Mouse (Mus musculus): Measurements from ENCODE around the gene Slc13a2.
A peak's percentile ranks its signal among the peaks of the same experiment; 100 is the strongest.

Gene Slc13a2

DNA sequence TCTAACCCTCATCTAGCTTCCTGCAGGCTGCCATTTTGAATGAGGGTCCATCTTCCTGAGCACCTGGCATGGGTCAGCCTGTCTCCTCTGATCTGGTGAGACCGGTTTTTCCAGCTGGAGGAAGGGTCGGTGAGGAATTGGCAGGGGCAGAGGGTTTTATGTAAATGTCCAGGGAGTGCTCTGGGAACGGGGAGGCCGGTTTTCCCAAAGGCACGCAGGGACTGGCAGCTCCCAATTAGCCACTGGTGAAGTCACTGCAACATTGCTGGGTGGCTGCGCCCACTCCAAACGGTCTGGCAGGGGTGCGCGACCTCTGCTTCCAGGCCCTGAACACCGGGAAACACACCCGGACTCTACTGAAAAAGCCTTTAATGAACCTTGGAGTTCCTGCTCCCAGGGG lies 25.1 kb downstream of the Slc13a2 start:
- DNase-seq (ENCODE audit: low spot score in 2 of 2), result no peak

DNA sequence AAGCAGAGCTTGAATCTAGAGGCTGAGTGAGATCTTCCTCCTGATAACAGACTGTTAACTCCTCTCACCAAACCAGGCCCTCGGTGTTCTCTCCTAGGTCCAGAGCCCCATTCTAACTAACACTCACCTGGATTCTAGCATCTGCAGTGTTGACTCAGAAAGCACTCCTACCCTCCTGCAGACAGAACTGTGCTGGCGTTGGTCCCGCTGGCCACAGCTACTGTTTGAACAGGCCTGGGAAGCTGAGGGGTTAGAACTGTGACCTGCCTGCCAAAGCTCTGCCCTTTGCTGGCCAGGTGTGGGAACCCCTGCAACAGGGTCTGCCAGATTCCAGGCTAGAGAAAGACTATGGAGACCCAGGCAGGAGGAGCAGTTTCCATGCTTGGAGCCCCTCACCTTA lies 29.3 kb downstream of the Slc13a2 start:
- DNase-seq (ENCODE audit: low spot score in 2 of 2), result no peak

DNA sequence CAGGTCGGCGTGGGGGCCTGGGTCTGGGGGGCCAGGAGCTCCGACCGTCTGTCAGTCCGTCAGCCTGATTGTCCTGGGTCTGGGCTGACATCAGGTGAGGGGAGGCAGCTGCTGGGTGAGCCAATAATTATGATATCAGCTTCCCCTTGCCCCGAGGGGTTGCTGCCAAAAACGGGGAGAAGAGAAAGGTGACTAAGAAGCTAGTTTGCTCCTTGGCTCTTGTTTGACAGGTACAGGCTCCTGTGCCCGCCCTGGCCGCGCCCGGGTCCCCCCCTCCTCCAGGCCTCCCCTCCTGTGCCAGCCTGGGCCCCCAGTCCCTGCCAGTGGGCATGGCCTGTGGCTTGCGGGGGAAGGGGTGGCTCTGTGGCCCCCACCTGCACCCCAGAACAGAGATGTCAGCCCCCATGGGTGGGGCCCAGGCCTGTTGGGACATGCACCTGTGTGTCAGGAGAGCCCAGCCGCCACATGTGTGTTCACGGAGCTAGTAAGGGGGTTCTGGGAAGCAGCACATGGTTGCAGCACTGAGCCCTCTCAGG lies 35.4 kb downstream of the Slc13a2 start, which contains the start of gene Foxn1:
Gene Foxn1, minus strand, starts transcription at position 51 of the 536 bp plus-strand sequence.
- no peak for DNase-seq (ENCODE audit: low spot score in 2 of 2)

DNA sequence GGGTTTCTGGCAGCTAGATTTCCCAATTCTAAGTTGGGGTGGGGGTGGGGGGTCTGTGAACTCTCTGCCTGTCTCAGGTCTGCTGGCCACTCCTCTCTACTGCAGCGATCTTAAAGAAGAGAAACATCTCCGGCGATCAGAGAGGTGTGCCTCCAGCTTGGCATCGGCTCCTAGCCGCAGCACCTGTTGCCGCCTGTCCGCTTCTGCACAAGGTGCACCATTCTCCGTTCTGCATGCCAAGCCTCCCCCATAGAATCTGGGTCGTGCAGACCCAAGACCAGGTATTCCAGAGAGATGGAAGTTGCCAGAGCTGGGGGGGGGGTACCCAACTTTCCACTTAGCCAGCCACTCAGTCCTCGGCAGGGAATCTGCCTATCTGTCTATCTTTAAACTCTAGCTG lies 36.2 kb downstream of the Slc13a2 start:
- DNase-seq (ENCODE audit: low spot score in 2 of 2), result no peak

DNA sequence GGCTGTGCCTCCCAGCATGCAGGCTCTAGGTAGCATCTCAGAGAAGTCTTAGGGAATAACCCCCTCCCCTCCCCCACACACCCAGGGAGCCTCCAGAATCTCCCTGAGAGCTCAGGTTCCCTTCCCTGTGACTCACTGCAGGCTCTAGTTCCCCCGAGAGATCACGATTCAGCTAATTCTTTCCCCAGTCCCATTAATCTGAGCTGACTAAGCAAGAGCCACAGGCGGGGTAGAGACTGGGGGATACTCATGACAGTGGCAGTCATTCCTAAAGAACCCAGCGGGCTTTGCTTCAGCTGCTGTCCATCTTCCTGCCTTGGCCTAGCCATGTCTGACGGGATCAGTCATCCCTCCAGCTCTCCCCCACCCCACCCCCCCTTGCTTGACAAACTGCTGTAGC lies 39.3 kb downstream of the Slc13a2 start:
- no peak for DNase-seq (ENCODE audit: low spot score in 2 of 2)

DNA sequence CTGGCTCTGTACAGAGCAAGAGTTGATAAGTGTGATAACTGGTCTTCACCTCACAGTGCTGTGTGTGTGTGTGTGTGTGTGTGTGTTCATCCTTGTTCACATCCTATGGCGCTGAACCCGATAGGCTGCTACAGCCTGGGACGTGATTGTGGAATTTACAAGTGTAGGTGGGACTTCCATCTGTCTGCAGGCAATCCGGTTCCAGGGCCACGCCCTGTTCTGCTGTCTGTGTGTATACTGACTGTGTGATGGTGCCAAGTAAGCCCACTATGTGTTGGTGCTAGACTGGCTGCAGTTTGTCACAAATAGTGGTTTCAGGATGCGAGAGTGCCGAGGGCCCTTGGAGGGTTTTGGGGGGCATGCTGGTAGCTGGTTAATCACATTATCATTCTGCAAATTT lies 39.7 kb downstream of the Slc13a2 start:
- DNase-seq (ENCODE audit: low spot score in 2 of 2), result no peak

DNA sequence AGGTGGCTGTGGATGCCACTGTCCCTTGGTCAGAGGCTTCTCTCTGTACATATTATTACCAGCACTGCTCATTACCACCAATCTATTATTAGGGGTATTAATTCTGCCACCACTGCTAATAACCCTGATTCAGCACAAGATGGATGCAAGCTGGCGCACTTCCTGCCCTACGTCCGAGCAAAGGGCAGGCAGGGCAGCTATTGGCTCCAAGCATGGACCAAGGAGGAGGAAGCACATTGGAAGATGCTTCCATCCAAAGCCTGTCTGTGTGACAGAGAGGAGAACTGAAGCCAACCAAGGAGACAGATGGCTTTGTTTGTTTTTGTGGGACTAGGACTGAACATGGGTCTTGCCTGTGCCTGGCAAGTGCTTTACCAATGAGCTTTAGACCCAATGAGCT lies 41.0 kb downstream of the Slc13a2 start:
- no peak for DNase-seq (ENCODE audit: low spot score in 2 of 2)

DNA sequence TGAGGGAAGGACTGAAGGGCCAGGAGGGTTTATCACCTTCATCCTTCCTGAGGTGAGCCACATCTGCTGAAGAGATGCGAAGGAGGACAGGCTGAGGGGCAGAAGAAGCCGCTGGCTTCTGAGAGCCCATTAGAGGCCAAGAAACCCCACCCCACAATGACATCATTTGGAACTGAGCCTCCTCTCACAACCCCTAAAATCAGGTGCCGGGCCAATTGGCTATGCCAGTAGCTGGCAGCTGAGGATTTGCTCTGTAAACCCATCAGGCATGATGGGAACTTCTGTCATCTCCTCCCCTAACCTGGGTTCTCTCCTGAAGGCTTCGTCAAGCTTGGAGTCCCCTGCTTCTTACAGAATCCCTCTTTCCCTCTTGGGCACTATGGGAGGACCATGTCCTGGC lies 41.7 kb downstream of the Slc13a2 start:
- DNase-seq (ENCODE audit: low spot score in 2 of 2), result no peak

DNA sequence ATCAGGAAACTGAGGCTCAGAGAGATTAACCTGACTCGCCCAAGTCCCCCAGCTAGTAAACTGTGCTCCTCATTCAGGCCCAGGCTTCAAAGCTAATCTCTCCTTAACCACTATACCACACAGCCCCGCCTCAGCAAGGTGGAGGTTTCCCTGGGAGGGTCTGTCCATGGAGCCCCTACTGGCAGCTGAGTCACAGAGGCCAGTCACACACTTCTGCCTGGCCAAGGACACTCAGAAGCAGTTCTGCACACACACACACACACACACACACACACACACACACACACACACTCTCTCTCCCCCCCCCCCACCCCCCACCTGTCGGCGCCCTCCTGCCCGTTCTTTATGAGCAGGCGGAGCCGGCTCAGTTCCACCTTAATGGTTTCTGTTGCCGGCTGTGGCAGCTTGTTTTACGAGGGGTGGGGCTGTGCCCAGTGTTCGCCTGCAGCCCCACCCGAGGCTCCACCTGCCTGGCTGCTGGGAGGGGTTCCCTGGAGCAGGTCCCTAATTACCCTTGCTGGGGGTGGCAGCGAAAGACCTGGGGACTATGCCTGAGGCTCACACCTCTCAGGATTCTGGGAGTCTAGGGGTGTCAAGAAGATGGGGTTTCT lies 44.4 kb downstream of the Slc13a2 start:
- DNase-seq (ENCODE audit: low spot score in 2 of 2), result no peak

DNA sequence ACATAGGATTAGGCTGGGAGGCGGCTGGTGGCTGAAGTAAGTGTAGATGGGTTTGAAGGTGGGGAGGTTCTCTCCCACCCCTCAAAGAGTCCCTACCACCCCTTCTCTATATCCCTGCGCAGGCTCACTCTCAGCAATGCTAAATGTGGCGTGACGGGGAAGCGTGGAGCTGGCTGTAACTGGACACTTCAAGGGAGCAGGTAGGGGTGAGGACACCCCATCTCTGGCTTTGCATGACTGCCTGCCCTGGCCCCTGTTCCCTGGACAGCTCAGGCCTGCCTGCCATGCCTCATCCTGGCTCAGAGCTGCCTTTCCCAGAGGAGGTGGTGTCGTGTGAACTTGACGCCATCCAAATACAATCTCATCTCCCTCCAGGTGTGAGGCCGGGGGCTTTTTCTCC lies 47.9 kb downstream of the Slc13a2 start:
- DNase-seq (ENCODE audit: low spot score in 2 of 2), result no peak

DNA sequence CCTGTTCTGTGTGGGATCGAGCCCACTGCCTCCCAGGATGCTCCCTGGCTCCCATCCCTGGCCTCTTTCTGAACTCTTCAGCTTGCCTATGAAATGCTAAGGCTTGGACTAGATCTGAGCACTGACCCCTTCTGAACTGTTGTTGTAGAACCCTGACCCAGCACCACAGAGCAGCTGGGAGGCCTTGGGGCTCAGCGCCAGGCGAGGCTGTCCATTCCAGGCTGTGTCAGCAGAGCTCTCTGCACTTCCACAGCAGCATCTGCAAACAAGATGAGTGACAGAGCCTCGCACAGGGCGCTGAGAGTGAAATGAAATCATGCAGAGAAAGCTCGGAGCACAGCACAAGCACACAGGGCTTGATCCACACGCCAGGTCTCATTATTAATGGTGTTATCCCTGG lies 49.4 kb downstream of the Slc13a2 start:
- no peak for DNase-seq (ENCODE audit: low spot score in 2 of 2)

DNA sequence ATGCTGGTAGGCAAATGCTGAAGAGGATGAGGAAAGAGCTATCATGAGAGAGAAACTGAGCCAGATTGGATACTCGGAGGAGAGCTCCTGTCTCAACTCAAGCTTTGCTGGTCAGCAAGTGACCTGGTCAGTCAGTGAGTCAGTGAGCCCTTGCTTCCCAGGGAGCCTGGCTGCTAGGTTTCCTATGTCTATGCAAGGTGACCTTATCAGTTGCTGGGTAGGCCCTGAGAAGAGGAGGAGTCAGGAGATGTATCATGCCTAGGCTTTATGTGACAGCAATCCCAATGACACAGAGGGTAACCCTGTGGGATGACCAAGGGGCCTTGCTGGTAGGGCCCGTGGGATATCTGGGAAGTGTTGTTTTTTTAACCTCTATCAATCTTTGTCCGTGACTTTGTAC lies 49.9 kb downstream of the Slc13a2 start:
- DNase-seq (ENCODE audit: low spot score in 2 of 2), result no peak

DNA sequence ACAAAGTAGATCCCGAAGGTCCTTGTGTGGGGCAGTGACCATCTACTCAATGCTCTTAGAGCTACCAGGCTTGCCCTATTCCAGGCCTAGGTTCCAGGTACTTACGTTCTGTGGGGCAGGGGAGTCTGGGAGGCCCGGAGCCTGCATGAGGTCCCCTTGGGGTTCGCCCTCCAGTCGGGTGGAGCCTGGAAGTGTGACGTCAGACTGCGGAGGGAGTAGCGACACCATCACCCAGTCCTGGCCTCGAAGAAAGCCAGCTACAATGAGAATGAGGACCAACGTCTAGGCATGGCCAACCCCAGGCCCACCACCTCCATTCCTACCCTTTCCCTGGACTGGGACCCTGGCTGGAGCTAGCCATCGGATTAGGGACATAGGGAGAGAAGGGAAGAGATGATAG lies 50.3 kb downstream of the Slc13a2 start:
- DNase-seq (ENCODE audit: low spot score in 2 of 2), result no peak

DNA sequence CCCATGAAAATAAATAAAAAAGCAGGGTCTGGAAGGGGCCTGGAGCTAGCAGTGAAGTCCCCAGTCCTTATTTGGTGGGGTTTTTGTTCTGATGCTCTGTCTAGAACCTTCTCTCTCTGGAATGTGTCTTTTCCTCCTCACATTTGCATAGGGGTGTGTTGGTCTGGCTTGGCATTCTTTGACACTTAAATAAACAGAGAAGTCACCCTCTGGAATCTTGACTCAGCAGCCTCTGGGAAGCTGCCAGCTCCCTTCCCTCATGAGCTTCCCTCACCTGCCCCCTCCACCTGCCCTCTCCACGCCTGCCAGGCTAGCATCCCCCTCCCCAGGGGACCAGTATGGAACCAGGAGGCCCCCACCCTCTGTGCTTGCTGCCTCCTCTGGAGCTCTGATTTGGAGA lies 51.6 kb downstream of the Slc13a2 start:
- DNase-seq (ENCODE audit: low spot score in 2 of 2), result no peak

DNA sequence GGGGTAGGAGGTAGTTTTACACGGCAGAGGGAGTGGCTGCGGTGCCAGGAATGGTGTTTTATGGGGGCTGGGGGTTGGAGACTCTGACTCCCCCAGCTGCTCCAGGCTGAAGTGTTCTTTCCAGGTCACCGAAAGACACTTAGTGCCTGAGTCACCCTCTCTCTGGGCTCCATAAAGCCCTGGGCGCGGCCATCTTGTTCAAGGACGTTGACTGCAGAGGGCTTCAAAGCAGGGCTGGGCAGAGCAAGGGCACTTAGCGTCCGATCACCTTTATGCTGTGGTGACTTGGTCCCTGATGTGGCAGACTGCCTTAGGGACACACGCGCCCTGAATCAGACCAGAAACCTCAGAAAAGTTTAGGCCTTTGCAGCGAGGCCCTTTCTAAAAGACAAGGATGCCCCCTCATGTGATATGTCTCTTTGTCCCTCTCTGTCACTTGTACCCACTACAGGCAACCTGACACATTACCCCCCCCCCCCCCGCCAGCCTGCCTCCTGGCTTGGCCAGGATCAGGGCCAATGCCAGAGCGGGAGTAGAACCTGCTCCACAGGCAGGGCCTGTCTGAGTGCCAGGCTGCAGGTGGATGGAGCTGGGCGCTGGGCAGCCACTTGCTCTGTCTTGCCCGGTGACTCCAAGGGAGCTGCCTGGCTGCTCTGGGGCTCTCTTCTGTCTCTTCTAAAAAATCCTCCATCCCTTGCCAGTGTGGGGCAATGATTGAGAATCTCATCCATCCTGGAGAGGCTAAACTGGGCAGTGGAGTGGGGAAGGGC lies 54.4 kb downstream of the Slc13a2 start:
- DNase-seq (ENCODE audit: low spot score in 2 of 2), result no peak

DNA sequence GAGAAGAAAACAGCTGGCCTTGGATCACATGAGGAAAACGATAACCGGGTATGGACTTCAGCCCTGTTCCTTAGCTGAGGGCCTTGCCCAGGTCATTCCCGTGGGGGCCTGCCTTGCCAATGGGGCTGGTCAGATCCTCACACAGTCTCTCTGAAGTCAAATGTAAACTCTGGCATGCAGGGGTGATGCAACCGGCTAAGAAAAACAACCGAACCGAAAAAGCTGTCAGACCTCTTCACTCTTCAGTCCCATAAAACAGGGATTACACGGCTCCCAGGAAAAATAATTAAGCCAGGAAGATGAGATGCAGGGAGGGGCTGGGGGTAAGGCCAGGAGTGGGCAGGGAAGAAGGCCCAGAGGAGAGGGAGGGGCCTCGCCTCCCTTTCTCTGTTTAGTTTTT lies 57.9 kb downstream of the Slc13a2 start:
- DNase-seq (ENCODE audit: low spot score in 2 of 2), result no peak

DNA sequence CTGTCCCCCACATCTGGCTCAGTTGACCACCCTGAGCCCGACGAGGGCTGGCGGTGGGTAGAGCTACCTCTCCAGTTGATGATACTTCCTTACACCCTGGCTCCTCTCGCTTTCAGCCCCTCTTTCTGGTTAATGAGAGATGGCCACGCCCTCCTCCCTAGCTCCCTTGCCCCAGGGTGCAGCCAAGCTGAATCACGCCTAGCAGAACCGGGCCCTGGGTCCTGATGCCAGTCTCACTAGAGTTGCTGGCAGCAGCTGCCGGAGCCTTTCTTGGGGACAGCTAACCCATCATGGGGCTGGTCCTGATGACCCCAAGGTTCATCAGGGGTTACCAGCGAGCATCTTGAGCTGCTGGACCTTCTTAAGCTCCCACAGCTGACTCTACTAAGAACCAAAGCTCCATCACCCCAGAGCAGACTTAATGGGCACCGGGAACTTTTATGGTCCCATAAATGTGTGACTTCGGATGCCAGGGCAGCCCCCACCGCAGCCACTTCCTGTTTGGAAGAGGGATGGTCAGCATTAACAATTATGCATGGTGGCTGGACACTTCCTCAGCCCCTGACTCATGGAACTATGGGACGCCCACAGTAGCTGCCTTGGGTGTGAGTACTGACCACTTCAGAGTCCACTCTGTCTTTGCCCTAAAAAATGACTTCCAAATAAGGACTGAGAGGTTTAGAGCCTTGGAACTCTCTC lies 58.6 kb downstream of the Slc13a2 start:
- no peak for DNase-seq (ENCODE audit: low spot score in 2 of 2)

DNA sequence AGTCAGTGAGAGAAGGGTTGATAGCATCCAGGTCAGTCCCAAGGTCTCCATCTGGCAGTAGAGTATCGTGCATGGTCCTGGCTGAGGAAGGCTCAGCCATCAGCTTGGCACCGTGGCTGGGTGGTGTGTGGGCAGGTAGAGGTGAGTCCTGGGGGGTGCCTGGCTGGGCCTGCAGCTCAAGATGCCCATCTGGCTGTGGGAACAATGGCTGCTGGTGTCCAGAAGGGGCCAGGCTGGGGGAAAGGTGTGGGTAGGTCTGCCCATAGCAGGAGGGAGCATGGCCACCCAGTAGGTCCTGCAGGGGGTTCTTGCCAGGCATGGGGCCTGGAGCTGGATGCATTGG lies 61.3 kb downstream of the Slc13a2 start:
- no peak for DNase-seq (ENCODE audit: low spot score in 2 of 2)

DNA sequence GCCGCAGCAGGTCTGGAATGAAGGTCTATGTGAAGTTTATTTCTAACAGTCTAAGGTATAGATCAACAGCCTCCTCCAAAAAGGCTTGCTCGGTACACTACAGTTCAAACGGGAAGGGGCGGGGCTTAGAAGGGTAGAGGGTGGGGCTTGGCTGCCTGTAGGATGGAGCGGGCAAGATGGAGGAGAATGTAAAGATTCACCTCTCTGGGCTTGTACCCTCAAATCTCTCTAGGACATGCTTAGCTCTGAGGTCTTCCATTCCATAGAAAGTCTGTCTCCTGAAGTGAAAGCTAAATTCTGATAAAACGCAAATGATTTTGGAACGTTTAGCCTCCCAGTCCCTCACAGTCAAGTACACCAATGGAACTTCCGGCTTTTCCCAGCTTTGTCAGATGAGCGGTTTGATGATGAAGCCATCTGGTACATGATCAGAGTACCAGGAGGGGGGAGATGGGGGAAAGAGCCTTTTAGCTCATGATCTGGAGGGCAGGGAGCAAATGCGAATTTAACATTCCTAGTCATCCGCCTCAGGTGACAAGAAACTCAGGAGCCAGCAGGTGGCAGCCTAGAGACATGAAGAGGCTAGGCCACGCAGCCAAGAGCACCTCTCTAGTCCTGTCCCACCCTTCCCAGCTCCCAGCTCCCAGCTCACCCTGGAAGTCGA lies 61.8 kb downstream of the Slc13a2 start:
- peak; percentile 62 to 76 for DNase-seq (ENCODE audit: low spot score in 2 of 2)

DNA sequence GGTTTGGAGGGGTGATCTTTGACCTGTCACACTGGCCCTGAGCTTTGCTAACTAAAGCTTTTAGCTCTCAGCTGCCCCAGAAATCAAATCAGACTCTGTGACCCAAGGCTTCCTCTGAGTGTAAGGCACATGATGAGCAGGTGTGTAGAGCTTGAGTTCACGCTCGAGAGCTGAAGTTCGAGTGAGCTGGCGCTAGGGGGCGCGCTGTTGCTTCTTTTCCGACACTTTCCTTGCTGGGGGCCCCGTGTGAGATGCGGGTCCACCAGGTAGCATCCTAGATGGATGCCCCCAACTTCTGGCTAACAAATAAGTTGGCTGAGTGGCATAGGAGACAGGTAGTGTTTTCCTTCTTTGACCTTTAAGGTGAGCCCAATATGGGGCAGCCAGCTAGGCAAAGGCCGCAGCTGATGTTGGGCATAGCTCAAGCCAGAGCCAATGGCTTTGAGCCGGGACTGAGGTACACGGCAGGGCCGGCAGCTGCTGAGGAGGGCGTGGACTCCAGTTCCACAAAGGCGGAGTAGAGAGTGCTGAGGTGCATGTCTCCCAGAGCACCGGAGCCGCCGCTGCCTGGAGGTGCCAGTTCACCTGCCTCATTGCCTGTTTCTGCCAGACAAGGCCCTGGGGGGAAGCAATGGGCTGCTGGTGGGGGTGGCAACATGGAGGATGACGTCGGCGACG lies 63.5 kb downstream of the Slc13a2 start:
- DNase-seq (ENCODE audit: low spot score in 2 of 2), result peak in 1 of 2 experiments; percentile 47

DNA sequence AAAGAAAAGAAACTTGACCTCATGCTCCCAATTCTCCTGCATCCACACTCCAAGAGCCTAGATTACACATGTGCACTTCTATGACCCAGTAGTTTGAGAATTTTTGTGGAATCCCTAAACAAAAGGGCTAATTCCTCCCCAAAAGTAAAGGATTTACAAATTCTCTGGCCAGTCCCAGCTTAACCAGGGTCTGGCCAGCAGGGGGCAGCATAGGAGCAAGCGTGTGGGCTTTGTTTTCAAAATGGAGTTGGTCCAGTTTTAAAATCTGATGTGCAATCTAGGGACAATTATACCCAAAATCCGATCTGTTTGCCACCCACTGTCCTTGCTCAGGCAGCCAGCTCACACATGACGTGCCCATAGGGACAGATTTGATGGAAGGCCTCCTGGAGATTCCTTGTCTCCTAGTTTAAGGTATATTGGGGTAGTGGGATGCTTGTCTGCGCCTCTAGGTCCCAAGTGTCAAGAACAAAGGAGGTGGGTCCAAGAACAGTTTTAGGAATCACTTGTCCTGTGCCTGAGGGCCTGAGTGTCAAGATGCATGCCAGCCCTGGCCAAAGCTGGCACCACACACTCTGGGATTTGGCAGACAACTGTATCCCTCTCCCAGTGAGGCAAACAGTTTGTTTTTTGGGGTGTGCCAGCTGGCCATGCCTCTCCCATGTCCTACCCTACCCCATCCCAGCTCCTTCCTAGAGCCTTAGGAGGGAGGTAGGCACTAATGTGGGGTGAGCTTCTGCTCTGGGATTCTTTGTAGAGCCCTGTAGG lies 66.4 kb downstream of the Slc13a2 start:
- peak; percentile 47 to 65 for DNase-seq (ENCODE audit: low spot score in 2 of 2)

All from natural killer cell, adult 2 months (primary cell).